Mouse (Mus musculus) liver, postnatal 0 days (tissue): ENCODE measurements around the gene Dab1.

Source experiments
- CTCF ChIP-seq: sonication (generic); IDR thresholded peaks from 2 replicates; pipeline ENCODE4 v1.5.1; 2016; ENCODE audit warnings: antibody characterized with exemption, low read depth
- EP300 ChIP-seq: IDR thresholded peaks from 2 replicates; pipeline ENCODE4 v1.6.1; 2016; ENCODE audit warnings: antibody characterized with exemption, low read depth, mild to moderate bottlenecking

DNA sequence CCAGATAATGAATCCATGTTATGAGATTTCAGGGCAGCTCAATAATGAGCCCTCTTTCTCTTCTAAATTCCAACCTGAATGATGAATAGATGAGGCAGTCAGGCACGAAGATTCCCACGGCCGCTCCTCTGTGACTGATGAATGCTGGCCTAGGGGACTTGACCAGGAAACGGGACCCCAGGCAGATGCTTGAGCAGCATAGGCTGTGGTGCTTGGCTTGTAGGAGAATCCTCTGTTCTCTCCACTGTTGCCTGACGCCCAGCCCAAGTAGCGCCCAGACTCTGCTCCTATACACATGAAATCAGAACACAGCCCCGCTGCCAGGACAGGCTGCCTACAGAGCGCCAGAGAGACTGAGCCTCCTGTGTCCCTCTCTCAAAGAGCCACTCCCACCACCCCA is 987.7 kb downstream of the Dab1 start:
- no peak for TF ChIP-seq CTCF
- TF ChIP-seq EP300, result no peak
